Mouse (Mus musculus) E14TG2a.4 (cell line): ENCODE results near the gene Cpn2.

Experiments used
- H3K27me3 ChIP-seq: 2 replicates; pipeline ENCODE4 v1.6.1; 2014; ENCODE audit warnings: low read length, control low read depth; ENCODE audit not compliant: insufficient read depth
- H3K36me3 ChIP-seq: 2 replicates; pipeline ENCODE4 v1.6.1; 2014; ENCODE audit warnings: low read length, control low read depth; ENCODE audit not compliant: insufficient read depth
- H3K4me1 ChIP-seq: replicated peaks from 2 replicates; pipeline ENCODE4 v1.6.1; 2014; ENCODE audit warnings: low read depth, low read length, control low read depth
- H3K4me3 ChIP-seq: replicated peaks from 2 replicates; pipeline ENCODE4 v1.5.1; 2014; ENCODE audit warnings: mild to moderate bottlenecking, low read length
- H3K9me3 ChIP-seq: 2 replicates; pipeline ENCODE4 v1.6.1; 2014; ENCODE audit warnings: low read length, control low read depth
- CTCF ChIP-seq: conservative IDR thresholded peaks from 2 replicates; pipeline ENCODE4 v1.5.1; 2014; ENCODE audit warnings: low read length
- NANOG ChIP-seq: IDR thresholded peaks from 2 replicates; pipeline ENCODE4 v1.6.1; 2014; ENCODE audit warnings: borderline replicate concordance, low read length, mixed read lengths
- POU5F1 ChIP-seq: IDR thresholded peaks from 2 replicates; pipeline ENCODE4 v1.6.1; 2014; ENCODE audit warnings: low read length, borderline replicate concordance

Cpn2 gene

GRCm38 (mm10) chr16:30271941-30272595, 4.8 kb upstream of the Cpn2 start:
- H3K27me3 ChIP-seq = 0 out of 2 replicates have a peak, but pooled peaks cover 4% of the 10 kb centered on the region
- H3K4me3 ChIP-seq = no peak overlapping the region
- H3K4me1 ChIP-seq = peaks cover 9% of the 10 kb centered on the region
- no peaks in the 10 kb centered on the region for H3K9me3 ChIP-seq
- no peak for TF ChIP-seq POU5F1
- TF ChIP-seq NANOG = no peak
- TF ChIP-seq CTCF = no peak
- H3K36me3 ChIP-seq = peaks cover 12% of the 10 kb centered on the region; the same call in 1 of the 2 replicates

GRCm38 (mm10) chr16:30271223-30271761, 4.0 kb upstream of the Cpn2 start:
- Histone ChIP-seq H3K27me3 (0 out of 2 replicates have a peak, but pooled peaks cover 4% of the 10 kb centered on the region), H3K4me1 (peaks cover 11% of the 10 kb centered on the region), H3K9me3 (no peaks in the 10 kb centered on the region), H3K4me3 (no peak overlapping the region), H3K36me3 (peaks cover 12% of the 10 kb centered on the region; the same call in 1 of the 2 replicates)
- TF ChIP-seq NANOG (no peak), CTCF (no peak)

- H3K9me3 ChIP-seq = no peaks in the 10 kb centered on the region
- H3K4me1 ChIP-seq = peaks cover 4% of the 10 kb centered on the region; the same call in 1 of the 2 replicates
- no peak for TF ChIP-seq NANOG
- no peak for TF ChIP-seq POU5F1
- TF ChIP-seq CTCF = no peak
- H3K36me3 ChIP-seq = no peaks in the 10 kb centered on the region
- 0 out of 2 replicates have a peak, but pooled peaks cover 4% of the 10 kb centered on the region for H3K27me3 ChIP-seq
- no peak overlapping the region for H3K4me3 ChIP-seq
These were observed 738 bp downstream of the Cpn2 start for GRCm38 (mm10) chr16:30266561-30266960.

- Histone ChIP-seq H3K9me3 (no peaks in the 10 kb centered on the region), H3K4me1 (peaks cover 4% of the 10 kb centered on the region; the same call in 1 of the 2 replicates), H3K27me3 (0 out of 2 replicates have a peak, but pooled peaks cover 4% of the 10 kb centered on the region), H3K4me3 (no peak overlapping the region), H3K36me3 (no peaks in the 10 kb centered on the region)
- no peak for TF ChIP-seq NANOG
- no peak for TF ChIP-seq CTCF
- TF ChIP-seq POU5F1 = no peak
These were observed 1.7 kb downstream of the Cpn2 start for GRCm38 (mm10) chr16:30265611-30266010.

GRCm38 (mm10) chr16:30263156-30263555, 4.1 kb downstream of the Cpn2 start:
- peaks cover 9% of the 10 kb centered on the region; the same call in 1 of the 2 replicates for H3K27me3 ChIP-seq
- no peak for TF ChIP-seq NANOG

GRCm38 (mm10) chr16:30262664-30263063, 4.6 kb downstream of the Cpn2 start:
- TF ChIP-seq CTCF (peak; percentile 83), POU5F1 (no peak), NANOG (no peak)
- Histone ChIP-seq H3K27me3 (peaks cover 9% of the 10 kb centered on the region; the same call in 1 of the 2 replicates), H3K36me3 (no peaks in the 10 kb centered on the region), H3K4me3 (no peak overlapping the region), H3K4me1 (peaks cover 31% of the 10 kb centered on the region), H3K9me3 (no peaks in the 10 kb centered on the region)

More at GRCm38 (mm10) chr16:30263156-30263555, 4.1 kb downstream of the Cpn2 start:
- Histone ChIP-seq H3K4me3 (no peak overlapping the region), H3K36me3 (no peaks in the 10 kb centered on the region), H3K9me3 (no peaks in the 10 kb centered on the region), H3K4me1 (peaks cover 26% of the 10 kb centered on the region)

GRCm38 (mm10) chr16:30262157-30262556, 5.1 kb downstream of the Cpn2 start:
- no peaks in the 10 kb centered on the region for H3K9me3 ChIP-seq
- no peak overlapping the region for H3K4me3 ChIP-seq
- H3K27me3 ChIP-seq = peaks cover 9% of the 10 kb centered on the region; the same call in 1 of the 2 replicates
- TF ChIP-seq CTCF = no peak
- TF ChIP-seq NANOG = no peak
- TF ChIP-seq POU5F1 = no peak
- no peaks in the 10 kb centered on the region for H3K36me3 ChIP-seq
- peaks cover 34% of the 10 kb centered on the region for H3K4me1 ChIP-seq

- H3K36me3 ChIP-seq = no peaks in the 10 kb centered on the region
- no peak overlapping the region for H3K4me3 ChIP-seq
- TF ChIP-seq NANOG (no peak), CTCF (no peak), POU5F1 (no peak)
- peaks cover 32% of the 10 kb centered on the region for H3K4me1 ChIP-seq
- H3K27me3 ChIP-seq = peaks cover 9% of the 10 kb centered on the region; the same call in 1 of the 2 replicates
- no peaks in the 10 kb centered on the region for H3K9me3 ChIP-seq
These were observed 6.0 kb downstream of the Cpn2 start for GRCm38 (mm10) chr16:30261341-30261740.
